In the genomic region with DNA sequence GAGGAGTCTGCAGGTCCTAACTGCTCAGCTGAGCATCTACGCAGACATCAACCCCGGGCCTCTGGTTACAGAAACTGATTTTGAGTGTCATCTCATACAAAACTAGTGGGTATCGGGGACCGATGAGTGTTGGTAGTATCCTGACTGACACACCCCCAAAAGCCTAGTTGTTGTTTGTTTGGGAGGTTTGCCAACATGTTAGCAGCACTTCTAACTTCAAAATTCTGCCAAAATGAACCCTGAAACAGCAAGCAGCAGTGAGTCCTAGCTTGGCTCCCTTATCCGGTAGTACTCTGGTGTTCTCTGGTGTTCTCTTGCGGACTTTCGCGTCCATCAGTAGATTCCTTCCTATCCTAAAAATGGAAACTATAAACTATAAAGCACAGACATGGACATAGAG, we compare ENCODE assay signal across 14 mouse cellular contexts. TPM values are rescaled to one million over a fixed set of nuclear protein-coding genes. Genes with fewer than 3 reads are reported as not detected.
DNase-seq lines count a peak whose midpoint lies in the region; ATAC-seq lines count a peak whose summit lies in the region.
"Had no signal": no experiment of that assay in that cellular context is flagged by ENCODE, and none has a peak within 500 bp of the region (broad histone marks: within the 10 kb centered on the region; RNA-seq: fewer than 3 reads in every experiment).

No protein-coding gene starts in this region.

- peaks cover 50% of the 10 kb centered on the region for H3K4me1 ChIP-seq in heart, embryonic 10.5 days
- peaks cover 7% of the 10 kb centered on the region; the same call in 1 of the 2 replicates for H3K4me1 ChIP-seq in kidney, embryonic 16.5 days (ENCODE audit: insufficient read depth, low read length)
- H3K4me1 ChIP-seq in hindbrain, embryonic 15.5 days (replicated peaks): peaks cover 14% of the 10 kb centered on the region

- H3K9me3 ChIP-seq in heart, embryonic 10.5 days: no peaks in the 10 kb centered on the region
- no peaks in the 10 kb centered on the region for H3K9me3 ChIP-seq in kidney, embryonic 16.5 days (ENCODE audit: low read length)
- H3K9me3 ChIP-seq in hindbrain, embryonic 15.5 days: no peaks in the 10 kb centered on the region
- H3K9me3 ChIP-seq: midbrain, embryonic 12.5 days had no signal

- H3K27ac ChIP-seq in heart, embryonic 10.5 days: peak overlapping the region; percentile 84; the same call in 1 of the 2 replicates
- no peak overlapping the region for H3K27ac ChIP-seq in kidney, embryonic 16.5 days (ENCODE audit: low read length)
- H3K27ac ChIP-seq in hindbrain, embryonic 15.5 days (replicated peaks): no peak overlapping the region
- H3K27ac ChIP-seq: liver, embryonic 14.5 days; midbrain, embryonic 12.5 days had no signal

- H3K4me3 ChIP-seq in heart, embryonic 10.5 days: peak overlapping the region; percentile 61
- peak overlapping the region; percentile 43 for H3K4me3 ChIP-seq in kidney, embryonic 16.5 days (ENCODE audit: low read length)
- H3K4me3 ChIP-seq in hindbrain, embryonic 15.5 days: no peak overlapping the region

- H3K27me3 ChIP-seq in heart, embryonic 10.5 days (ENCODE audit: insufficient read depth, poor library complexity, severe bottlenecking): peaks cover 18% of the 10 kb centered on the region
- H3K27me3 ChIP-seq in kidney, embryonic 16.5 days (ENCODE audit: insufficient read depth, low read length): peaks cover 25% of the 10 kb centered on the region
- H3K27me3 ChIP-seq in hindbrain, embryonic 15.5 days: peaks cover 37% of the 10 kb centered on the region

- no peak for DNase-seq in heart, embryonic 10.5 days (ENCODE audit: low spot score)
- no peak for DNase-seq in heart, postnatal 4 days
- no peak for DNase-seq in kidney, adult 8-10 months
- DNase-seq in 3T3-L1 (ENCODE audit: low read depth, low spot score): peak; percentile 21
- DNase-seq in thymus, postnatal 4 days: no peak
- no peak for DNase-seq in layer of hippocampus, adult 9-11 months
- DNase-seq: adrenal gland, adult 2 months; B cell, adult 2 months; kidney, adult 9 months; layer of hippocampus, postnatal 36 days had no signal

- H3K4me2 ChIP-seq in kidney, embryonic 16.5 days (replicated peaks; ENCODE audit: low read depth, low read length): peak overlapping the region; percentile 56
- H3K4me2 ChIP-seq in hindbrain, embryonic 15.5 days: peak overlapping the region; percentile 83

- no peak overlapping the region for H3K9ac ChIP-seq in kidney, embryonic 16.5 days (replicated peaks; ENCODE audit: low read length)
- H3K9ac ChIP-seq in hindbrain, embryonic 15.5 days: no peak overlapping the region
- H3K9ac ChIP-seq: liver, embryonic 14.5 days; midbrain, embryonic 12.5 days had no signal

- ATAC-seq in kidney, embryonic 16.5 days (ENCODE audit: low FRiP score, low TSS enrichment): no peak
- ATAC-seq in hindbrain, embryonic 15.5 days (ENCODE audit: low FRiP score, low read depth): no peak

- WGBS in heart, embryonic 10.5 days: 66% methylated on average over 8 of the region's 8 CpGs
- WGBS in kidney, embryonic 16.5 days: 64% methylated on average over 8 of the region's 8 CpGs
- 69% methylated on average over 8 of the region's 8 CpGs for WGBS in hindbrain, embryonic 15.5 days

- no peaks in the 10 kb centered on the region for H3K36me3 ChIP-seq in heart, embryonic 10.5 days
- H3K36me3 ChIP-seq in kidney, embryonic 16.5 days (ENCODE audit: insufficient read depth, low read length): no peaks in the 10 kb centered on the region
- H3K36me3 ChIP-seq in hindbrain, embryonic 15.5 days: no peaks in the 10 kb centered on the region
- H3K36me3 ChIP-seq: midbrain, embryonic 12.5 days had no signal

RNA-seq across cellular contexts. Expression of a gene that starts 1.5 kb away (rescaled TPM):
- polyA plus RNA-seq in heart, embryonic 10.5 days (2016; fragmentation: Nextera tagmentation; extraction: Ambion mirVana): 13.7 and 19.8 TPM in 2 replicates
- total RNA-seq in heart, postnatal 4 days (2021): 10 to 100 TPM; 57.1 to 57.8 TPM
- polyA plus RNA-seq in kidney, embryonic 16.5 days (2015; fragmentation: Nextera tagmentation; extraction: Ambion mirVana): 9.2 and 10.5 TPM in 2 replicates
- 2.2 and 2.7 TPM in 2 replicates for polyA plus RNA-seq in hindbrain, embryonic 15.5 days (2015; fragmentation: Nextera tagmentation; extraction: Ambion mirVana)
- total RNA-seq: adrenal gland, adult 2 months; layer of hippocampus, postnatal 36 days had no signal

RNA-seq across cellular contexts. Expression of a gene that starts 56.7 kb away (rescaled TPM):
- polyA plus RNA-seq in heart, embryonic 10.5 days (2016; fragmentation: Nextera tagmentation; extraction: Ambion mirVana): 14.1 and 19.7 TPM in 2 replicates
- 10 to 100 TPM; 10.3 to 11.5 TPM for total RNA-seq in heart, postnatal 4 days (2021)
- polyA plus RNA-seq in kidney, embryonic 16.5 days (2015; fragmentation: Nextera tagmentation; extraction: Ambion mirVana): 18.0 and 19.7 TPM in 2 replicates
- 12.0 and 13.6 TPM in 2 replicates for polyA plus RNA-seq in hindbrain, embryonic 15.5 days (2015; fragmentation: Nextera tagmentation; extraction: Ambion mirVana)
